Mouse (Mus musculus): ENCODE results near the gene Alpl. TPM values are rescaled to one million over a fixed set of nuclear protein-coding genes. Genes with fewer than 3 reads are reported as not detected.

The Alpl gene
- 8.8 and 14.0 TPM in 2 replicates for polyA plus RNA-seq (2012; rRNA removed)

GRCm38 (mm10) chr4:137795611-137796557 is at the start of gene Alpl:
Gene Alpl (minus strand): TSS chr4:137796384.
- DNase-seq (ENCODE audit: low read depth), result peak; percentile 80
- TF ChIP-seq POLR2A (IDR thresholded peaks at IDR 0.05; ENCODE audit: borderline replicate concordance, extremely low read depth, insufficient read depth, insufficient read length, poor library complexity, severe bottlenecking) (no peak), CTCF (IDR thresholded peaks at IDR 0.05; ENCODE audit: borderline replicate concordance, extremely low read depth, insufficient read depth, insufficient read length) (peak; percentile 70)

GRCm38 (mm10) chr4:137844656-137845055 is 48.5 kb upstream of the Alpl start:
- TF ChIP-seq CTCF (IDR thresholded peaks at IDR 0.05; ENCODE audit: borderline replicate concordance, extremely low read depth, insufficient read depth, insufficient read length), result peak; percentile 96
- TF ChIP-seq POLR2A (IDR thresholded peaks at IDR 0.05; ENCODE audit: borderline replicate concordance, extremely low read depth, insufficient read depth, insufficient read length, poor library complexity, severe bottlenecking), result no peak
- DNase-seq (ENCODE audit: low read depth), result peak; percentile 86

GRCm38 (mm10) chr4:137839452-137839851 is 43.3 kb upstream of the Alpl start:
- DNase-seq (ENCODE audit: low read depth), result no peak
- TF ChIP-seq CTCF (IDR thresholded peaks at IDR 0.05; ENCODE audit: borderline replicate concordance, extremely low read depth, insufficient read depth, insufficient read length), result no peak
- no peak for TF ChIP-seq POLR2A (IDR thresholded peaks at IDR 0.05; ENCODE audit: borderline replicate concordance, extremely low read depth, insufficient read depth, insufficient read length, poor library complexity, severe bottlenecking)

- no peak for DNase-seq (ENCODE audit: low read depth)
- TF ChIP-seq POLR2A (IDR thresholded peaks at IDR 0.05; ENCODE audit: borderline replicate concordance, extremely low read depth, insufficient read depth, insufficient read length, poor library complexity, severe bottlenecking) (no peak), CTCF (IDR thresholded peaks at IDR 0.05; ENCODE audit: borderline replicate concordance, extremely low read depth, insufficient read depth, insufficient read length) (no peak)
Measured at GRCm38 (mm10) chr4:137838791-137839190, 42.6 kb upstream of the Alpl start.

DNA sequence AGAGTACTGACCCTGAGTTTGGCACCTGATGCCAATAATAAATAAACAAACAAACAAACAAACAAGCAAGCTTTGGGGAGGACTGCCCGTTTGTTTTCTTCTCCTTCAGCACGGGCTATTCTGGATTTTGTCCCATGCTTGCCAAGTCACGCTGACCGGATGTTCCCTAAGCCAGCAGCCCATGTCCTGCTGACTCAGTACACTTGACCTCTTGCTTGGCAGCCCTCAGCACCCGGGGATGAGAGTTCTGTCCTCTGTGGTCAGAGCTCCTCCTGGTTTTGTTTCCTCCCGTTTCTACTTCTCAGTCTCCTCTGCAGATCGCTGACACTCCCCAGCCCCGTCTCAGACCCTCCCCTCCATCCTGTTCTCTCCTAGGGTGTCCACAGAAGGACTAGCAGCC is 41.6 kb upstream of the Alpl start:
- DNase-seq (ENCODE audit: low read depth), result no peak
- TF ChIP-seq POLR2A (IDR thresholded peaks at IDR 0.05; ENCODE audit: borderline replicate concordance, extremely low read depth, insufficient read depth, insufficient read length, poor library complexity, severe bottlenecking) (no peak), CTCF (IDR thresholded peaks at IDR 0.05; ENCODE audit: borderline replicate concordance, extremely low read depth, insufficient read depth, insufficient read length) (no peak)

- no peak for DNase-seq (ENCODE audit: low read depth)
- TF ChIP-seq CTCF (IDR thresholded peaks at IDR 0.05; ENCODE audit: borderline replicate concordance, extremely low read depth, insufficient read depth, insufficient read length) (no peak), POLR2A (IDR thresholded peaks at IDR 0.05; ENCODE audit: borderline replicate concordance, extremely low read depth, insufficient read depth, insufficient read length, poor library complexity, severe bottlenecking) (no peak)
Measured at GRCm38 (mm10) chr4:137836741-137837140, 40.6 kb upstream of the Alpl start.

GRCm38 (mm10) chr4:137835624-137836337 is 39.6 kb upstream of the Alpl start:
- peak; percentile 93 for DNase-seq (ENCODE audit: low read depth)
- TF ChIP-seq POLR2A (IDR thresholded peaks at IDR 0.05; ENCODE audit: borderline replicate concordance, extremely low read depth, insufficient read depth, insufficient read length, poor library complexity, severe bottlenecking) (no peak), CTCF (IDR thresholded peaks at IDR 0.05; ENCODE audit: borderline replicate concordance, extremely low read depth, insufficient read depth, insufficient read length) (peak; percentile 88)

- DNase-seq (ENCODE audit: low read depth), result no peak
- no peak for TF ChIP-seq CTCF (IDR thresholded peaks at IDR 0.05; ENCODE audit: borderline replicate concordance, extremely low read depth, insufficient read depth, insufficient read length)
- TF ChIP-seq POLR2A (IDR thresholded peaks at IDR 0.05; ENCODE audit: borderline replicate concordance, extremely low read depth, insufficient read depth, insufficient read length, poor library complexity, severe bottlenecking), result no peak
Measured at GRCm38 (mm10) chr4:137831598-137831997, 35.4 kb upstream of the Alpl start.

- no peak for TF ChIP-seq CTCF (IDR thresholded peaks at IDR 0.05; ENCODE audit: borderline replicate concordance, extremely low read depth, insufficient read depth, insufficient read length)
- DNase-seq (ENCODE audit: low read depth), result no peak
Measured at GRCm38 (mm10) chr4:137830380-137830779, 34.2 kb upstream of the Alpl start.

DNA sequence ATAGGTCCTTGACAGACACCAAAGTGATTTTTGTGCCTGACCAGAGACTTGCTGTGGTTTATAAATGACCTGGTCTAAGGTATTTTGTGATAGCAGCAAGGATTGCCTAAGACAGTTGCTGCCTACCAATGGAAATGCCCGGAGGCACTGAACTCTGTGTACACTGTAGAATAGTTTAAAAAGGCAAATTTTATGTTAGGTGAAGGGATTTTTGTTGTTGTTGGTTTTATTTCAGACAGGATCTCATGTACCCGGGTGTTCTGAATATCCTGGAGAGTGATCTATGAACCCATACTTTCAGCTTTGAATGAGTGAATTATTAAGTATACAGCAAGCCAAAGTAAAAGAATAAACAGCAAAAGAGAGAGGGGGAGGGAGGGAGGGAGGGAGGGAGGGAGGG is 28.7 kb upstream of the Alpl start:
- no peak for DNase-seq (ENCODE audit: low read depth)
- TF ChIP-seq POLR2A (IDR thresholded peaks at IDR 0.05; ENCODE audit: borderline replicate concordance, extremely low read depth, insufficient read depth, insufficient read length, poor library complexity, severe bottlenecking) (no peak), CTCF (IDR thresholded peaks at IDR 0.05; ENCODE audit: borderline replicate concordance, extremely low read depth, insufficient read depth, insufficient read length) (no peak)

- no peak for TF ChIP-seq POLR2A (IDR thresholded peaks at IDR 0.05; ENCODE audit: borderline replicate concordance, extremely low read depth, insufficient read depth, insufficient read length, poor library complexity, severe bottlenecking)
- no peak for TF ChIP-seq CTCF (IDR thresholded peaks at IDR 0.05; ENCODE audit: borderline replicate concordance, extremely low read depth, insufficient read depth, insufficient read length)
- no peak for DNase-seq (ENCODE audit: low read depth)
Measured at GRCm38 (mm10) chr4:137823542-137823941, 27.4 kb upstream of the Alpl start.
